Mouse (Mus musculus) G1E-ER4 (cell line): Measurements from ENCODE around the gene Paf1. TPM values are rescaled to one million over a fixed set of nuclear protein-coding genes. Genes with fewer than 3 reads are reported as not detected.

ENCODE experiments used
- GATA1 ChIP-seq: IDR thresholded peaks from one replicate; pipeline ENCODE4 v1.8.0; 2012; ENCODE audit warnings: low read length, inconsistent platforms
- polyA plus RNA-seq: library from polyadenylated mRNA; stranded (reverse); fragments of >175 nt; gene quantifications from 2 replicates; pipeline ENCODE4 v1.2.3, GENCODE M21; 2012

Gene Paf1
- polyA plus RNA-seq = 229 and 279 TPM in 2 replicates

DNA sequence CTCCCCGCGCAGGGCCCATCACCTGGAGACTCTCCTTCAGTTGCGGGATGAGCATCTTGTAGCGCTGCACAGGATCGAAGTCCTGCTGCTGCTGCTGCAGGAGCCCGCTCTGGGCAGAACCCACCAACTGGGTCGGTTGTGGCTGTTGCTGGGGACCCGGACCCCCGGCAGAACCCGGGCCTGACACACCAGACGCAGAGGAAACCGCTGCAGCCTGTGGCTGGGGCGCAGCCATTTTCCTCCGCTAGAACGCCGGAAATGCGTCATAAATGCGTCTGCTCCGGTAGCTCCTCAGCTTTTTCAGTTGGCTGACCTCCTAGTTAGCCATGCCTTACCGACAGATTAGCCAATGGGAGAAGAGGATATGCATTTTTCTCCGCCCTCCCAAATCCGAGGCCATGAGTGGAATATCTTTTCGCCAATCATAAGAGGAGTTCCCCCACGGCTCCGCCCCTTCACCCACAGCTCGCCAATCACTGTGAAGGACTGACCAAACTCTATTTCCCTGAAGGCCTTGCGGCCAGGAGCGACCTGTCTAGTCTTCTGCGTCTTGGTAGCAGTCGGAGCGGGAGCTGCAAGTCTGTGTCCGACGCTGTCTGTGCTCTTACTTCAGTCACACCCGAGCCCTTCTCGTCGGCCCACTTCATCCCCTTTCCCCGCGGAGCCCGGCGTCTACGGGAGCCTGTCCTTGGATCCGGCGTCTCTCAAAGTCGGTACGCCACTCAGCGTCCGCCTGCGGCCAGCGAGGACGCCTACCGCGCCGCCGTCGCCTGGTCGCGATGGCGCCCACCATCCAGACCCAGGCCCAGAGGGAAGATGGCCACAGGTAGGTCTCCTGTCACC is at the start of gene Paf1, which contains the start of gene Med29:
Gene Paf1 (plus strand): TSS at position 523 of the 843 bp plus-strand sequence.
Gene Med29 (minus strand): TSS at position 280 of the 843 bp plus-strand sequence.
- no peak for TF ChIP-seq GATA1

DNA sequence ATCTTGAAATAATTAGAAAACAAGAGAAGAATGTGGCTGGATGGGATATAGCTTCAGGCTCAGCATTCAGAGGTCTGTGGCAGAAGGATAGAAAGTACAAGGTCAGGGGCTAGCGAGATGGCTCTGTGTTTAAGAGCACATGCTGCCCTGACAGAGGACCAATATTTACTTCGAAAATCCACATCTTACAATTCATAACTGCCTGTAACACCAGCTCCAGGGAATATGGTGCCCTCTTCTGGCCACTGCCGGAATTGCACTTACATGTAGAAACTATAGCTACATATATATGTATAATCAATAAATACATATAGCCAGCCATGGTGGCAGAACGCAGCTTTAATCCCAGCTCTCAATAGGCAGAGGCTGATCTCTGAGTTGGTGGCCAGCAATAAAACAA is 48.1 kb upstream of the Paf1 start:
- no peak for TF ChIP-seq GATA1

- no peak for TF ChIP-seq GATA1
Measured at GRCm38 (mm10) chr7:28347746-28348145, 45.0 kb upstream of the Paf1 start.

DNA sequence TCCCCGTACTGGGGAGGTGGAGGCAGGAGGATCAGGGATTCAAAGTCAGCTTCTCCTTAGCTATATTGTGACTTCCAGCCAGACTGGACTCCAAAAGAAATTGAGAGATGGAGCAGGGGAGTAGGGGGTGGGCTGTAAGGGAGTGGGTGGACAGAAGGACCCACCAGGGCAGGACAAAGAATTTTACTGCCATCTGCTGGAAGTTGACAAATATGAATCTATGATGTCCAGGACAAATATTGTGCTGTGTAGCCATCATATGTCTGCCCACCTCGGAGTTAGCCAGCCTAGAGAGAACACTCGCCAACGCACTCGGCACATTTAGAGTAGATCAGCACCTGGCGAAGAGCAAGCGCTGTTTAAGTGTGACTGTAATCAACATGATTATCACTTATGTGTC is 44.1 kb upstream of the Paf1 start:
- no peak for TF ChIP-seq GATA1

GRCm38 (mm10) chr7:28350155-28350883 is 42.4 kb upstream of the Paf1 start, which contains the start of gene Rps16:
TSS of gene Rps16 (plus strand) at chr7:28350652.
- no peak for TF ChIP-seq GATA1

GRCm38 (mm10) chr7:28351676-28352191 is 41.0 kb upstream of the Paf1 start:
- TF ChIP-seq GATA1 = no peak

DNA sequence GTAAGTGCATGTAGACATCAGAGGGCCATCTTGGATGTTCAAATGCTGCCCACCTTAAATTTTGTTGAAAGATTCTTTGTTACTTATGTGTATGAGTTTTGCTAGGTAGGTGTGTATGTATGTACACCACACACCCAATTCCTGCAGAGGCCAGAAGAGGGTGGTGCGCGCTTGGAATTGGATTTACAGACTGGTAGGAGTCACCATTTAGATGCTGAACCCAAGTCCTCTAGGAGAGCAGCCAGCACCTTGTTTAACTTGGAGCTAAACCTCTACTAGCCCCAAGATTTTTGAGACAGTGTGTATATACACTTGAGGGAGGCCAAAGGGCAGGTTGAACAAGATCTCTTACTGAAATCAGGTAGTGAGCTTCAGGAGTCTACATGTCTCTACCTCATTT is 39.5 kb upstream of the Paf1 start:
- no peak for TF ChIP-seq GATA1

DNA sequence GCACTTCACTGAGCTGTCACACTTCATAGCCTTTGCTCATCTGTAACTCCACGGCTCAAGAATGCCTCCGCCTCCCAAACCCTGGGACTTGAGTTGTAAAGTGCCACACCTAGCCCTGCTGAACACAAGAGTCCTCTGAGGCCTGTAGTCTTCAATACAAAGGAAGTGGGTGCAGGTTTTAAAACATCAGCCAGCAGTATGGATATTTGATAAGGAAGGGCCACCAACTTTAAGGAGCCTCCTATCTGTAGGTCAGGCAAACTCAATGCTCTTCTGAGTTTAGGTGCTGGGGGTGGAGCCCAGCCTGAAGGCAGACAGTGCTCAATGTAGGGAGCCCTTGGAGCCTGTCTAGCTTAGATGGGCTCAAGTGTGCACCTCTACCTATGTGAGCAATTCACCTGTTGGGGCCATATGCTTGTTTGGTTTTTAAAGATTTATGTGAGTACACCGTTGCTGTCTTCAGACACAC is 38.6 kb upstream of the Paf1 start:
- TF ChIP-seq GATA1 = no peak

- no peak for TF ChIP-seq GATA1
Measured at GRCm38 (mm10) chr7:28354596-28354995, 38.2 kb upstream of the Paf1 start.

- no peak for TF ChIP-seq GATA1
Measured at GRCm38 (mm10) chr7:28355221-28355620, 37.5 kb upstream of the Paf1 start.

GRCm38 (mm10) chr7:28356981-28357380 is 35.8 kb upstream of the Paf1 start:
- TF ChIP-seq GATA1 = no peak

- no peak for TF ChIP-seq GATA1
Measured at GRCm38 (mm10) chr7:28357984-28358383, 34.8 kb upstream of the Paf1 start.

GRCm38 (mm10) chr7:28358431-28358830 is 34.3 kb upstream of the Paf1 start:
- TF ChIP-seq GATA1 = no peak

DNA sequence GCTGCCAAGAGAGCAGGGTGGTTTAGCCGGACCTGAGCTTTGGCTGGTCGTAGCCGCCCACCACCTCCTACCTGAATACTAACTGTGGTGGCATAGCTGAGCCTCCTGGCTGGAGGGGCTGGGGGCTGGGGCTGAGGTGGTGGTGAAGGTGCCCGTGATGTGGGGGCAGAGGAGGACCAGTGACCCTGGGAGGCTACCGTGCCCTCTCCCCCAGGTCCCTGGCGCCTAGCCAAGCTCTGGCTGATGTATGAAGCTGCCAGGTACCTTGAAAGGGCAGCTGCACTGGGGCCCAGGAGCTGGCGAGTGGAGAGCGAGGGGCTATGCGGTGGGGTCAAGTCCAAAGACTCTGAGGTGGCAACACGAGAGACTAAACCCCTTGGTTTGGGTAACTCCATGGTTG is 32.9 kb upstream of the Paf1 start:
- TF ChIP-seq GATA1 = no peak

DNA sequence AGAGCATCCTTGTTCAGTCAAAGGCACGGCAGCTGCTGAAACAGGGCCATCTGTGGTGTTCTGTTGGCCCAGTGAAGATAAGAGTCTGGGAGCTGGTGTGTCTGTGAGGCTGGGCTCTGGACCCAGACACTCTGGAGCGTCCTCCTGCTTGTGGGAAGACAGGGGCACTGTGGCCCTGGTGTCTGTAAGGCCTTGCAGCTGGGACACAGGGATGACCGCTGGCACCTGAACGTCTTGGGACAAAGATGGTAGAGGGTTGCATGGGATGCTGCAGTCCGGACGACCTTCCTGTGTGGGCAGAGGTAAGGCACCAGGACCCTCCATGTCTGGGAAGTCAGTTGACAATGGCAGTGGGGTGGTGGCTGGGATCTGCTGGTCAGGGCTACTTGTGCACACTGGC is 32.5 kb upstream of the Paf1 start:
- no peak for TF ChIP-seq GATA1
